Mouse (Mus musculus) liver, embryonic 12.5 days (tissue): Measurements from ENCODE around the gene Slc30a4. TPM values are rescaled to one million over a fixed set of nuclear protein-coding genes. Genes with fewer than 3 reads are reported as not detected.
A peak's percentile ranks its signal among the peaks of the same experiment; 100 is the strongest.

Experiments
- ATAC-seq: fragments of 200-750 bp; cut with Nextera tagmentation; 2 replicates; pipeline ENCODE4 v1.8.0; 2017; ENCODE audit warnings: moderate number of reproducible peaks, mild to moderate bottlenecking, moderate library complexity
- H3K27ac ChIP-seq: fragments of 300-500 bp; sonication (generic); 2 replicates; pipeline ENCODE4 v1.5.1; 2016; ENCODE audit warnings: mild to moderate bottlenecking
- H3K27me3 ChIP-seq: fragments of 300-500 bp; sonication (generic); replicated peaks from 2 replicates; pipeline ENCODE4 v1.6.1; 2016; ENCODE audit warnings: mild to moderate bottlenecking, moderate library complexity
- H3K36me3 ChIP-seq: fragments of 300-500 bp; sonication (generic); 2 replicates; pipeline ENCODE4 v1.6.1; 2016; ENCODE audit warnings: mild to moderate bottlenecking, moderate library complexity
- H3K4me1 ChIP-seq: fragments of 300-500 bp; sonication (generic); 2 replicates; pipeline ENCODE4 v1.6.1; 2016
- H3K4me2 ChIP-seq: fragments of 300-500 bp; sonication (generic); 2 replicates; pipeline ENCODE4 v1.6.1; 2016; ENCODE audit warnings: mild to moderate bottlenecking, moderate library complexity
- H3K4me3 ChIP-seq: fragments of 300-500 bp; sonication (generic); 2 replicates; pipeline ENCODE4 v1.5.1; 2016; ENCODE audit warnings: mild to moderate bottlenecking, moderate library complexity
- H3K9ac ChIP-seq: fragments of 300-500 bp; sonication (generic); 2 replicates; pipeline ENCODE4 v1.6.1; 2016; ENCODE audit warnings: mild to moderate bottlenecking, moderate library complexity
- H3K9me3 ChIP-seq: fragments of 300-500 bp; sonication (generic); replicated peaks from 2 replicates; pipeline ENCODE4 v1.6.1; 2016; ENCODE audit warnings: mild to moderate bottlenecking, moderate library complexity
- WGBS: fragments of 180-500 bp; shearing (Covaris S2); methylation state at CpG from one replicate; pipeline ENCODE4 v1.1.7; 2016; ENCODE audit not compliant: insufficient replicate concordance; 5-methylcytosine and 5-hydroxymethylcytosine counted together
- polyA plus RNA-seq: library from polyadenylated mRNA; unstranded; fragments of >200 nt; fragmentation: Nextera tagmentation; extraction: Ambion mirVana; gene quantifications from 2 replicates; pipeline ENCODE4 v1.2.1, GENCODE M21; 2016

The Slc30a4 gene
- polyA plus RNA-seq, 1 experiment from 2014 or later, result 2.4 TPM

GRCm38 (mm10) chr2:122711911-122712310, 9.4 kb upstream of the Slc30a4 start:
- no peaks in the 10 kb centered on the region for H3K27me3 ChIP-seq
- WGBS, result 14% methylated on average over 3 of the region's 3 CpGs
- H3K4me3 ChIP-seq, result no peak overlapping the region
- no peaks in the 10 kb centered on the region for H3K36me3 ChIP-seq
- H3K9ac ChIP-seq, result no peak overlapping the region
- H3K4me2 ChIP-seq, result no peak overlapping the region
- no peak overlapping the region for H3K27ac ChIP-seq
- H3K9me3 ChIP-seq, result no peaks in the 10 kb centered on the region
- no peaks in the 10 kb centered on the region for H3K4me1 ChIP-seq
- no peak for ATAC-seq

GRCm38 (mm10) chr2:122709156-122709555, 6.7 kb upstream of the Slc30a4 start:
- Histone ChIP-seq H3K9ac (no peak overlapping the region), H3K4me1 (no peaks in the 10 kb centered on the region), H3K4me2 (no peak overlapping the region), H3K27me3 (peaks cover under 1% of the 10 kb centered on the region; the same call in 1 of the 2 replicates), H3K9me3 (no peaks in the 10 kb centered on the region), H3K36me3 (no peaks in the 10 kb centered on the region), H3K27ac (no peak overlapping the region), H3K4me3 (no peak overlapping the region)
- 71% methylated on average over 1 of the region's 1 CpGs for WGBS
- no peak for ATAC-seq

- Histone ChIP-seq H3K27ac (no peak overlapping the region), H3K4me2 (no peak overlapping the region), H3K27me3 (peaks cover 12% of the 10 kb centered on the region), H3K9ac (no peak overlapping the region; the same call in 1 of the 2 replicates), H3K36me3 (no peaks in the 10 kb centered on the region), H3K4me3 (no peak overlapping the region), H3K9me3 (no peaks in the 10 kb centered on the region), H3K4me1 (no peaks in the 10 kb centered on the region)
- ATAC-seq, result no peak
- 35% methylated on average over 3 of the region's 3 CpGs for WGBS
Observed at GRCm38 (mm10) chr2:122708080-122708479, 5.6 kb upstream of the Slc30a4 start.

GRCm38 (mm10) chr2:122704572-122704971, 2.1 kb upstream of the Slc30a4 start:
- Histone ChIP-seq H3K27me3 (peaks cover 41% of the 10 kb centered on the region), H3K9ac (no peak overlapping the region), H3K36me3 (no peaks in the 10 kb centered on the region), H3K4me2 (no peak overlapping the region), H3K4me1 (0 out of 2 replicates have a peak, but pooled peaks cover 4% of the 10 kb centered on the region), H3K4me3 (no peak overlapping the region), H3K9me3 (no peaks in the 10 kb centered on the region), H3K27ac (no peak overlapping the region)
- no peak for ATAC-seq
- WGBS, result 57% methylated on average over 2 of the region's 2 CpGs

- H3K9ac ChIP-seq, result peak overlapping the region; percentile 57; the same call in 1 of the 2 replicates
- peak overlapping the region; percentile 62 for H3K4me3 ChIP-seq
- H3K36me3 ChIP-seq, result no peaks in the 10 kb centered on the region
- 2% methylated on average over 15 of the region's 15 CpGs for WGBS
- 0 out of 2 replicates have a peak, but pooled peaks cover 4% of the 10 kb centered on the region for H3K4me1 ChIP-seq
- H3K4me2 ChIP-seq, result peak overlapping the region; percentile 76
- no peak for ATAC-seq
- peaks cover 45% of the 10 kb centered on the region for H3K27me3 ChIP-seq
- H3K27ac ChIP-seq, result no peak overlapping the region
- no peaks in the 10 kb centered on the region for H3K9me3 ChIP-seq
Observed at GRCm38 (mm10) chr2:122701871-122702180, 637 bp downstream of the Slc30a4 start.

- H3K9me3 ChIP-seq, result no peaks in the 10 kb centered on the region
- 0 out of 2 replicates have a peak, but pooled peaks cover 4% of the 10 kb centered on the region for H3K4me1 ChIP-seq
- H3K4me3 ChIP-seq, result no peak overlapping the region
- H3K36me3 ChIP-seq, result no peaks in the 10 kb centered on the region
- no peak for ATAC-seq
- no peak overlapping the region for H3K27ac ChIP-seq
- 69% methylated on average over 8 of the region's 8 CpGs for WGBS
- no peak overlapping the region for H3K9ac ChIP-seq
- H3K27me3 ChIP-seq, result peaks cover 45% of the 10 kb centered on the region
- H3K4me2 ChIP-seq, result no peak overlapping the region
Observed at GRCm38 (mm10) chr2:122701012-122701411, 1.5 kb downstream of the Slc30a4 start.

- 0 out of 2 replicates have a peak, but pooled peaks cover under 1% of the 10 kb centered on the region for H3K4me1 ChIP-seq
- H3K27ac ChIP-seq, result no peak overlapping the region
- peaks cover 28% of the 10 kb centered on the region for H3K27me3 ChIP-seq
- H3K4me2 ChIP-seq, result no peak overlapping the region
- WGBS, result 42% methylated on average over 2 of the region's 2 CpGs
- ATAC-seq, result no peak
- H3K9ac ChIP-seq, result no peak overlapping the region
- H3K9me3 ChIP-seq, result no peaks in the 10 kb centered on the region
- no peaks in the 10 kb centered on the region for H3K36me3 ChIP-seq
- no peak overlapping the region for H3K4me3 ChIP-seq
Observed at GRCm38 (mm10) chr2:122697526-122697925, 4.9 kb downstream of the Slc30a4 start.

- Histone ChIP-seq H3K4me1 (no peaks in the 10 kb centered on the region), H3K9me3 (peaks cover 6% of the 10 kb centered on the region), H3K36me3 (no peaks in the 10 kb centered on the region), H3K9ac (no peak overlapping the region), H3K4me2 (no peak overlapping the region), H3K27ac (no peak overlapping the region), H3K4me3 (no peak overlapping the region), H3K27me3 (no peaks in the 10 kb centered on the region)
- ATAC-seq, result no peak
- 62% methylated on average over 6 of the region's 6 CpGs for WGBS
Observed at GRCm38 (mm10) chr2:122686665-122687064, 15.8 kb downstream of the Slc30a4 start.

- no peaks in the 10 kb centered on the region for H3K4me1 ChIP-seq
- no peak for ATAC-seq
- no peak overlapping the region for H3K4me2 ChIP-seq
- no peaks in the 10 kb centered on the region for H3K27me3 ChIP-seq
- peaks cover 10% of the 10 kb centered on the region for H3K9me3 ChIP-seq
- H3K27ac ChIP-seq, result no peak overlapping the region
- 62% methylated on average over 1 of the region's 1 CpGs for WGBS
- no peak overlapping the region for H3K9ac ChIP-seq
- H3K4me3 ChIP-seq, result no peak overlapping the region
- no peaks in the 10 kb centered on the region for H3K36me3 ChIP-seq
Observed at GRCm38 (mm10) chr2:122683641-122684040, 18.8 kb downstream of the Slc30a4 start.

GRCm38 (mm10) chr2:122682520-122682919, 19.9 kb downstream of the Slc30a4 start:
- Histone ChIP-seq H3K4me3 (no peak overlapping the region), H3K4me2 (no peak overlapping the region), H3K9me3 (peaks cover 10% of the 10 kb centered on the region), H3K4me1 (no peaks in the 10 kb centered on the region), H3K9ac (no peak overlapping the region), H3K36me3 (no peaks in the 10 kb centered on the region), H3K27ac (no peak overlapping the region), H3K27me3 (no peaks in the 10 kb centered on the region)
- no peak for ATAC-seq
- 69% methylated on average over 2 of the region's 2 CpGs for WGBS

- Histone ChIP-seq H3K4me3 (no peak overlapping the region), H3K4me1 (no peaks in the 10 kb centered on the region), H3K27ac (no peak overlapping the region), H3K9me3 (peaks cover 10% of the 10 kb centered on the region), H3K4me2 (no peak overlapping the region), H3K9ac (no peak overlapping the region), H3K36me3 (no peaks in the 10 kb centered on the region), H3K27me3 (no peaks in the 10 kb centered on the region)
- 69% methylated on average over 5 of the region's 5 CpGs for WGBS
- ATAC-seq, result peak; percentile 51; the same call in 1 of the 2 replicates
Observed at GRCm38 (mm10) chr2:122681379-122682137, 20.9 kb downstream of the Slc30a4 start.

GRCm38 (mm10) chr2:122675126-122675525, 27.3 kb downstream of the Slc30a4 start:
- H3K36me3 ChIP-seq, result no peaks in the 10 kb centered on the region
- no peaks in the 10 kb centered on the region for H3K27me3 ChIP-seq
- H3K4me2 ChIP-seq, result no peak overlapping the region
- no peaks in the 10 kb centered on the region for H3K9me3 ChIP-seq
- no peak overlapping the region for H3K27ac ChIP-seq
- no peak for ATAC-seq
- H3K4me1 ChIP-seq, result no peaks in the 10 kb centered on the region
- 61% methylated on average over 2 of the region's 2 CpGs for WGBS
- H3K4me3 ChIP-seq, result no peak overlapping the region
- H3K9ac ChIP-seq, result no peak overlapping the region

GRCm38 (mm10) chr2:122672841-122673240, 29.6 kb downstream of the Slc30a4 start:
- H3K4me3 ChIP-seq, result no peak overlapping the region
- 26% methylated on average over 5 of the region's 5 CpGs for WGBS
- H3K9ac ChIP-seq, result no peak overlapping the region
- H3K9me3 ChIP-seq, result no peaks in the 10 kb centered on the region
- no peak overlapping the region for H3K27ac ChIP-seq
- no peak for ATAC-seq
- H3K4me1 ChIP-seq, result no peaks in the 10 kb centered on the region
- H3K27me3 ChIP-seq, result no peaks in the 10 kb centered on the region
- no peaks in the 10 kb centered on the region for H3K36me3 ChIP-seq
- no peak overlapping the region for H3K4me2 ChIP-seq
